Mouse (Mus musculus): ENCODE measurements around the gene Phf3. TPM values are rescaled to one million over a fixed set of nuclear protein-coding genes. Genes with fewer than 3 reads are reported as not detected.

Gene Phf3
- polyA plus RNA-seq, 1 experiment from 2014 or later = 37.8 TPM

DNA sequence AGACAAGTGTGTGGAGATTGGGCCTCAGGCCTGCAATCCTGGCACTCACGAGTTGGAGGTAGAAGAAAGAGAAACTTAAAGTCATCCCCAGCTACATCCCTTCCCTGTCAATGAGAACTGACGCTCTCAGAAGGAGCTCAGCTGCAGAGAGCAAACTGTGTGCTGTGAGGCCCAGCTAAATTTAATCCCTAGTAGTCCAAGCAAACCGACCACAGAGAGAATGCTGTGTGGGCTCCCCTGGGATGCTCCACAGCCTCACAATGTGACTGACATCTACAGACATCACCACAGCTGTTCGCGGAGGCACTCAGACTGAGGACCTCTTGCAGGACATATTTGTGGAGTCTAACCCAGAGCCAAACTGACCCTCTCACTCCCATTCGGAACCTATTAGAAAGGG lies 54.3 kb downstream of the Phf3 start:
- peaks cover 0 to 4% of the 10 kb centered on the region in 2 experiments; a peak in 3 of 4 replicates for H3K4me1 ChIP-seq (ENCODE audit: control insufficient read depth in 2 of 2, insufficient read depth in 2 of 2, low read length in 2 of 2)
- peaks cover 65% of the 10 kb centered on the region for H3K36me3 ChIP-seq (ENCODE audit: control insufficient read depth, insufficient read depth, low read length)
- H3K4me3 ChIP-seq (ENCODE audit: control insufficient read depth in 1 of 2, insufficient read depth in 1 of 2, low read depth in 1 of 2, low read length in 2 of 2) = no peak overlapping the region
- H3K27me3 ChIP-seq (ENCODE audit: control insufficient read depth, insufficient read depth, low read length) = no peaks in the 10 kb centered on the region
- no peaks in the 10 kb centered on the region for H3K9me3 ChIP-seq (ENCODE audit: control insufficient read depth, low read length)
- WGBS = 77% methylated on average over 6 of the region's 6 CpGs
- H3K4me2 ChIP-seq (ENCODE audit: low read length) = no peak overlapping the region
- H3K27ac ChIP-seq (replicated peaks in 1 of 2; ENCODE audit: control insufficient read depth in 1 of 2, insufficient read depth in 1 of 2, low read depth in 2 of 2, low read length in 2 of 2) = no peak overlapping the region
- no peak overlapping the region for H3K9ac ChIP-seq (ENCODE audit: low read length)
- no peak for ATAC-seq (ENCODE audit: insufficient number of reproducible peaks, insufficient read depth, low FRiP score, low read depth)

- WGBS = 88% methylated on average over 1 of the region's 1 CpGs
- no peak overlapping the region for H3K4me3 ChIP-seq (ENCODE audit: control insufficient read depth in 1 of 2, insufficient read depth in 1 of 2, low read depth in 1 of 2, low read length in 2 of 2)
- H3K9me3 ChIP-seq (ENCODE audit: control insufficient read depth, low read length) = no peaks in the 10 kb centered on the region
- no peak overlapping the region for H3K4me2 ChIP-seq (ENCODE audit: low read length)
- H3K27me3 ChIP-seq (ENCODE audit: control insufficient read depth, insufficient read depth, low read length) = no peaks in the 10 kb centered on the region
- H3K27ac ChIP-seq (replicated peaks in 1 of 2; ENCODE audit: control insufficient read depth in 1 of 2, insufficient read depth in 1 of 2, low read depth in 2 of 2, low read length in 2 of 2) = no peak overlapping the region
- H3K4me1 ChIP-seq (ENCODE audit: control insufficient read depth in 2 of 2, insufficient read depth in 2 of 2, low read length in 2 of 2) = no peaks in the 10 kb centered on the region
- no peak for ATAC-seq (ENCODE audit: insufficient number of reproducible peaks, insufficient read depth, low FRiP score, low read depth)
- peaks cover 85% of the 10 kb centered on the region for H3K36me3 ChIP-seq (ENCODE audit: control insufficient read depth, insufficient read depth, low read length)
- no peak overlapping the region for H3K9ac ChIP-seq (ENCODE audit: low read length)
Observed at GRCm38 (mm10) chr1:30815609-30816008, 58.1 kb downstream of the Phf3 start.

DNA sequence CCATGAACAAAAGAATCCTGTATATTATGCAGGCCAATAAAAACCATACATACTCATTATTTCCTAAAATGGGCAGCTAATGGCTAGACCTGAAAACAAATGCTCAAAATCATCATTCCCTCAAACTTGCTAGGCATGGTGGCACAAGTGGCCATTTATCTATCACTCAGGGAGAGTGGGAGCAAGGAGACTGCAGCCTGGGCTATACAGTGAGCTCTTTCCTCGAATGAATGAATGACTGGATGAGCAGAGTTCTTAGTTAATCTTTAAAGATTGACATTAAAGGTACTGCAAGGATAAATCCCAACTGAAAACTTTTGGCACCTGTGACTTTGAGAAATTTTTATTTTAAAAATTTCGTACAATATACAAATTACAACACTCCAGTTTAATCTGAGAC lies 58.7 kb downstream of the Phf3 start:
- Histone ChIP-seq H3K27ac (replicated peaks in 1 of 2; ENCODE audit: control insufficient read depth in 1 of 2, insufficient read depth in 1 of 2, low read depth in 2 of 2, low read length in 2 of 2) (no peak overlapping the region), H3K9me3 (ENCODE audit: control insufficient read depth, low read length) (no peaks in the 10 kb centered on the region), H3K36me3 (ENCODE audit: control insufficient read depth, insufficient read depth, low read length) (peaks cover 85% of the 10 kb centered on the region), H3K4me3 (ENCODE audit: control insufficient read depth in 1 of 2, insufficient read depth in 1 of 2, low read depth in 1 of 2, low read length in 2 of 2) (no peak overlapping the region), H3K4me2 (ENCODE audit: low read length) (no peak overlapping the region), H3K4me1 (ENCODE audit: control insufficient read depth in 2 of 2, insufficient read depth in 2 of 2, low read length in 2 of 2) (no peaks in the 10 kb centered on the region), H3K27me3 (ENCODE audit: control insufficient read depth, insufficient read depth, low read length) (no peaks in the 10 kb centered on the region), H3K9ac (ENCODE audit: low read length) (no peak overlapping the region)
- no peak for ATAC-seq (ENCODE audit: insufficient number of reproducible peaks, insufficient read depth, low FRiP score, low read depth)
- WGBS = 90% methylated on average over 2 of the region's 2 CpGs

- H3K4me3 ChIP-seq (ENCODE audit: control insufficient read depth in 1 of 2, insufficient read depth in 1 of 2, low read depth in 1 of 2, low read length in 2 of 2) = no peak overlapping the region
- peaks cover 86% of the 10 kb centered on the region for H3K36me3 ChIP-seq (ENCODE audit: control insufficient read depth, insufficient read depth, low read length)
- peaks cover 4 to 5% of the 10 kb centered on the region in 2 experiments; a peak in 1 of 4 replicates for H3K4me1 ChIP-seq (ENCODE audit: control insufficient read depth in 2 of 2, insufficient read depth in 2 of 2, low read length in 2 of 2)
- H3K9me3 ChIP-seq (ENCODE audit: control insufficient read depth, low read length) = no peaks in the 10 kb centered on the region
- 48% methylated on average over 10 of the region's 10 CpGs for WGBS
- no peak overlapping the region for H3K4me2 ChIP-seq (ENCODE audit: low read length)
- no peaks in the 10 kb centered on the region for H3K27me3 ChIP-seq (ENCODE audit: control insufficient read depth, insufficient read depth, low read length)
- no peak overlapping the region for H3K9ac ChIP-seq (ENCODE audit: low read length)
- ATAC-seq (ENCODE audit: insufficient number of reproducible peaks, insufficient read depth, low FRiP score, low read depth) = peak; percentile 82
- peak overlapping the region; percentile 77 to 78 for H3K27ac ChIP-seq (replicated peaks in 1 of 2; ENCODE audit: control insufficient read depth in 1 of 2, insufficient read depth in 1 of 2, low read depth in 2 of 2, low read length in 2 of 2)
Observed at GRCm38 (mm10) chr1:30808101-30808699, 65.5 kb downstream of the Phf3 start.

DNA sequence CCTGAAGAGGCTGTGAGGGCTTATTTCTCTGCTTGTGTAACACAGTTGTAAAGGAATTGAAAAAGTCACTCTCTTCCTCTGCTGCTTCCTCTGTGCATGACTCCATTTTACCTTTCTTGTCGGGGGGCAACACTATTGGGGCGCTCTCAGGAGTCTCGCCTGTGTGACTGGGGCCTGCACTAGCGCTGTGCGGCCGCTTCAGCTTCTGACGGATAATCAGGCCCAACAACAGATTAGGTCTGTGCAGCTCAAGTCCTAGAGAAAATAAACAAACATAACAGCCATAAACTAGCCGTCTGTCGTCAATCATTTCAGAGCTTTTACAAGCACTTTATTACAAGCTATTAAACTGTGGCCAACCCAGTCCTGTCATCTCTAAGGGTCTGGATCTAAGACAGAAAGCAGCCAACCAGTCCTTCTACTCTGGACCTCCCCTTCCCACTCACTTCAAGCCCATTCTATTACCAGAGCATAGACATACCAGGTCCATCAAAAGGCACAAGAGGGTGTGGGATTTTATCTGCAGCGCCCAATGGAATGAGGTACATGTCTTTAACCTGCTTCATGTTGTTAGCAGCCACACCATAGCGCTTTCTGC lies 67.9 kb downstream of the Phf3 start:
- WGBS = 91% methylated on average over 11 of the region's 11 CpGs
- H3K36me3 ChIP-seq (ENCODE audit: control insufficient read depth, insufficient read depth, low read length) = peaks cover 80% of the 10 kb centered on the region
- H3K9ac ChIP-seq (ENCODE audit: low read length) = no peak overlapping the region
- peaks cover 6 to 12% of the 10 kb centered on the region in 2 experiments; a peak in 2 of 4 replicates for H3K4me1 ChIP-seq (ENCODE audit: control insufficient read depth in 2 of 2, insufficient read depth in 2 of 2, low read length in 2 of 2)
- H3K4me2 ChIP-seq (ENCODE audit: low read length) = no peak overlapping the region
- ATAC-seq (ENCODE audit: insufficient number of reproducible peaks, insufficient read depth, low FRiP score, low read depth) = no peak
- no peaks in the 10 kb centered on the region for H3K9me3 ChIP-seq (ENCODE audit: control insufficient read depth, low read length)
- no peak overlapping the region for H3K4me3 ChIP-seq (ENCODE audit: control insufficient read depth in 1 of 2, insufficient read depth in 1 of 2, low read depth in 1 of 2, low read length in 2 of 2)
- H3K27ac ChIP-seq (replicated peaks in 1 of 2; ENCODE audit: control insufficient read depth in 1 of 2, insufficient read depth in 1 of 2, low read depth in 2 of 2, low read length in 2 of 2) = no peak overlapping the region
- no peaks in the 10 kb centered on the region for H3K27me3 ChIP-seq (ENCODE audit: control insufficient read depth, insufficient read depth, low read length)

DNA sequence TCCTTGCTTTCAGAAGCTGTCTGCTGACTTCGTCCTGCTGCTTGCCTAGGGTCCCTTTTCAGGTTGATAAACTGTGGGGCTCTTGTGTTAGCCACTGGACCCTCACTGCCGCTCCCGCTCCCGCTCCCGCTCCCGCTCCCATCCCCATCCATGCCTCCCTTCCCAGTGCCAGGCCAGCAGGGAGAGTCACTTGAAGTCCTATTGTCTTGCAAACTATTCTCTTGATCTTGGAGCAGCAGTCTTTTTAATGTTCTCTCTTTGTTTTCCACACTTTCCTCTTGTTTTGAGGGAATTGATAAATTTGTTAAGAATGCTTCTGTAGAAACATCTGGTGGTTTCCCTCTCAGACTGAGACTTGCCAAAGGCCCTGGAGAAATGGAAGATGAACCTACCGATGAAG lies 68.8 kb downstream of the Phf3 start:
- no peak for ATAC-seq (ENCODE audit: insufficient number of reproducible peaks, insufficient read depth, low FRiP score, low read depth)
- H3K9me3 ChIP-seq (ENCODE audit: control insufficient read depth, low read length) = no peaks in the 10 kb centered on the region
- H3K4me1 ChIP-seq (ENCODE audit: control insufficient read depth in 2 of 2, insufficient read depth in 2 of 2, low read length in 2 of 2) = peaks cover 7 to 21% of the 10 kb centered on the region in 2 experiments; a peak in 3 of 4 replicates
- no peak overlapping the region for H3K27ac ChIP-seq (replicated peaks in 1 of 2; ENCODE audit: control insufficient read depth in 1 of 2, insufficient read depth in 1 of 2, low read depth in 2 of 2, low read length in 2 of 2)
- peaks cover 72% of the 10 kb centered on the region for H3K36me3 ChIP-seq (ENCODE audit: control insufficient read depth, insufficient read depth, low read length)
- 91% methylated on average over 7 of the region's 7 CpGs for WGBS
- H3K4me3 ChIP-seq (ENCODE audit: control insufficient read depth in 1 of 2, insufficient read depth in 1 of 2, low read depth in 1 of 2, low read length in 2 of 2) = no peak overlapping the region
- no peak overlapping the region for H3K9ac ChIP-seq (ENCODE audit: low read length)
- no peaks in the 10 kb centered on the region for H3K27me3 ChIP-seq (ENCODE audit: control insufficient read depth, insufficient read depth, low read length)
- no peak overlapping the region for H3K4me2 ChIP-seq (ENCODE audit: low read length)

GRCm38 (mm10) chr1:30801911-30802310 lies 71.8 kb downstream of the Phf3 start:
- Histone ChIP-seq H3K36me3 (ENCODE audit: control insufficient read depth, insufficient read depth, low read length) (peaks cover 52% of the 10 kb centered on the region), H3K9ac (ENCODE audit: low read length) (no peak overlapping the region), H3K4me2 (ENCODE audit: low read length) (no peak overlapping the region), H3K27ac (replicated peaks in 1 of 2; ENCODE audit: control insufficient read depth in 1 of 2, insufficient read depth in 1 of 2, low read depth in 2 of 2, low read length in 2 of 2) (0 out of 4 replicates have a peak overlapping the region, but pooled peaks of 1 of the 2 experiments have one; percentile 28), H3K9me3 (ENCODE audit: control insufficient read depth, low read length) (no peaks in the 10 kb centered on the region), H3K4me1 (ENCODE audit: control insufficient read depth in 2 of 2, insufficient read depth in 2 of 2, low read length in 2 of 2) (peaks cover 5 to 24% of the 10 kb centered on the region in 2 experiments), H3K27me3 (ENCODE audit: control insufficient read depth, insufficient read depth, low read length) (no peaks in the 10 kb centered on the region), H3K4me3 (ENCODE audit: control insufficient read depth in 1 of 2, insufficient read depth in 1 of 2, low read depth in 1 of 2, low read length in 2 of 2) (no peak overlapping the region)
- WGBS = 89% methylated on average over 8 of the region's 8 CpGs
- ATAC-seq (ENCODE audit: insufficient number of reproducible peaks, insufficient read depth, low FRiP score, low read depth) = no peak

Measured in heart, embryonic 14.5 days (tissue).